Comparison of ENCODE assay signal across 9 mouse cellular contexts in genomic region chr2:19199366-19199853, GRCm38 (mm10). TPM values are rescaled to one million over a fixed set of nuclear protein-coding genes. Genes with fewer than 3 reads are reported as not detected.
DNase-seq lines count a peak whose midpoint lies in the region; ATAC-seq and TF ChIP-seq lines count a peak whose summit lies in the region.
"Had no signal": no experiment of that assay in that cellular context is flagged by ENCODE, and none has a peak within 500 bp of the region (broad histone marks: within the 10 kb centered on the region; RNA-seq: fewer than 3 reads in every experiment).

No protein-coding gene starts in this region.

- no peak for TF ChIP-seq CTCF in gastrocnemius, adult 2 months (IDR thresholded peaks at IDR 0.05)
- no peak for TF ChIP-seq CTCF in thymus, adult 2 months (IDR thresholded peaks at IDR 0.05; ENCODE audit: borderline replicate concordance, control insufficient read depth, extremely low read depth, insufficient read depth, low read length, poor library complexity)

- no peaks in the 10 kb centered on the region for H3K36me3 ChIP-seq in thymus, adult 2 months (ENCODE audit: control insufficient read depth, insufficient read depth, low read length)
- no peaks in the 10 kb centered on the region for H3K36me3 ChIP-seq in liver, embryonic 16.5 days (ENCODE audit: control insufficient read depth, insufficient read depth)

- no peak overlapping the region for H3K27ac ChIP-seq in gastrocnemius, adult 2 months
- no peak overlapping the region for H3K27ac ChIP-seq in thymus, adult 2 months (ENCODE audit: control insufficient read depth, insufficient read depth, low read length)
- no peak overlapping the region for H3K27ac ChIP-seq in liver, embryonic 16.5 days (ENCODE audit: low read length)

- H3K9me3 ChIP-seq in liver, embryonic 16.5 days (replicated peaks; ENCODE audit: control insufficient read depth, low read length) = no peaks in the 10 kb centered on the region

- WGBS in thymus, adult 2 months = 34% methylated on average over 13 of the region's 13 CpGs
- 31% methylated on average over 13 of the region's 13 CpGs for WGBS in liver, embryonic 16.5 days (ENCODE audit: insufficient replicate concordance)

- peaks cover 6% of the 10 kb centered on the region for H3K4me1 ChIP-seq in thymus, adult 2 months (replicated peaks; ENCODE audit: control insufficient read depth, insufficient read depth, low read length)
- H3K4me1 ChIP-seq in liver, embryonic 16.5 days (ENCODE audit: control insufficient read depth, low read depth, low read length) = no peaks in the 10 kb centered on the region

- H3K4me3 ChIP-seq in gastrocnemius, adult 2 months = peak overlapping the region; percentile 57
- H3K4me3 ChIP-seq in thymus, adult 2 months (ENCODE audit: control insufficient read depth, insufficient read depth, low read length) = peak overlapping the region; percentile 47; the same call in 1 of the 2 replicates
- peak overlapping the region; percentile 44; the same call in 1 of the 2 replicates for H3K4me3 ChIP-seq in liver, embryonic 16.5 days (ENCODE audit: low read depth, low read length)

- H3K9ac ChIP-seq in liver, embryonic 16.5 days (ENCODE audit: low read depth, low read length) = no peak overlapping the region

- intact Hi-C loops in gastrocnemius, adult 2 months (cut with DNase I) = no loop called here

- no peaks in the 10 kb centered on the region for H3K27me3 ChIP-seq in thymus, adult 2 months (ENCODE audit: control insufficient read depth, insufficient read depth, low read length)
- no peaks in the 10 kb centered on the region for H3K27me3 ChIP-seq in liver, embryonic 16.5 days (ENCODE audit: control insufficient read depth, insufficient read depth, low read depth, low read length)

- TF ChIP-seq POLR2A in thymus, adult 2 months (IDR thresholded peaks at IDR 0.05; ENCODE audit: control insufficient read depth, extremely low read depth, insufficient read depth, low read length, poor library complexity) = no peak

- DNase-seq in gastrocnemius, adult 2 months = no peak
- DNase-seq in gastrocnemius, postnatal 10 days = no peak
- no peak for DNase-seq in thymus, adult 2 months
- no peak for DNase-seq in thymus, postnatal 36 days
- no peak for DNase-seq in adrenal gland, postnatal 10 days
- DNase-seq in retina, postnatal 1 day = no peak
- DNase-seq in cerebellum, adult 18-20 months = no peak

- peak overlapping the region; percentile 43 for H3K4me2 ChIP-seq in liver, embryonic 16.5 days (ENCODE audit: low read depth, low read length)

- ATAC-seq in liver, embryonic 16.5 days (ENCODE audit: low read depth) = no peak

RNA-seq across cellular contexts. Expression of gene Armc3, which starts 0.3 kb away (rescaled TPM):
- total RNA-seq in gastrocnemius, adult 2 months (2021) = not detected
- not detected for total RNA-seq in gastrocnemius, postnatal 10 days (2021)
- polyA plus RNA-seq in thymus, adult 2 months (2012; rRNA removed) = 0.05 and 0.11 TPM in 2 replicates
- polyA plus RNA-seq in liver, embryonic 16.5 days (2015; fragmentation: Nextera tagmentation; extraction: Ambion mirVana) = 0.06 and 0.11 TPM in 2 replicates
- total RNA-seq in adrenal gland, postnatal 10 days (2021) = under 1 TPM; 0.09 to 0.12 TPM
- total RNA-seq: adrenal gland, postnatal 14 days had no signal
